Mouse (Mus musculus) liver, embryonic 15.5 days (tissue): ENCODE measurements around the gene Hprt. TPM values are rescaled to one million over a fixed set of nuclear protein-coding genes. Genes with fewer than 3 reads are reported as not detected.
"Not testable (repeated sequence)": the region's sequence is repeated elsewhere in the genome, so short reads cannot be mapped to it uniquely, and the experiment has no call there.

ENCODE experiments used
- ATAC-seq: fragments of 200-750 bp; cut with Nextera tagmentation; 2 replicates; pipeline ENCODE4 v1.8.0; 2017; ENCODE audit warnings: moderate number of reproducible peaks, mild to moderate bottlenecking, moderate library complexity; ENCODE audit not compliant: insufficient read depth
- H3K27ac ChIP-seq: fragments of 300-500 bp; sonication (generic); replicated peaks from 2 replicates; pipeline ENCODE4 v1.5.1; 2015; ENCODE audit warnings: mild to moderate bottlenecking, inconsistent platforms
- H3K27me3 ChIP-seq: fragments of 300-500 bp; sonication (generic); 2 replicates; pipeline ENCODE4 v1.6.1; 2015; ENCODE audit warnings: mild to moderate bottlenecking, inconsistent platforms
- H3K36me3 ChIP-seq: fragments of 300-500 bp; sonication (generic); replicated peaks from 2 replicates; pipeline ENCODE4 v1.6.1; 2015; ENCODE audit warnings: moderate library complexity, mild to moderate bottlenecking, inconsistent platforms
- H3K4me1 ChIP-seq: fragments of 300-500 bp; sonication (generic); replicated peaks from 2 replicates; pipeline ENCODE4 v1.6.1; 2015; ENCODE audit warnings: inconsistent platforms
- H3K4me2 ChIP-seq: fragments of 300-500 bp; sonication (generic); 2 replicates; pipeline ENCODE4 v1.6.1; 2015; ENCODE audit warnings: moderate library complexity, mild to moderate bottlenecking, inconsistent platforms
- H3K4me3 ChIP-seq: fragments of 300-500 bp; sonication (generic); replicated peaks from 2 replicates; pipeline ENCODE4 v1.5.1; 2015; ENCODE audit warnings: mild to moderate bottlenecking, inconsistent platforms
- H3K9ac ChIP-seq: fragments of 300-500 bp; sonication (generic); 2 replicates; pipeline ENCODE4 v1.6.1; 2015; ENCODE audit warnings: moderate library complexity, mild to moderate bottlenecking, inconsistent platforms
- H3K9me3 ChIP-seq: fragments of 300-500 bp; sonication (generic); replicated peaks from 2 replicates; pipeline ENCODE4 v1.6.1; 2016; ENCODE audit warnings: inconsistent platforms
- WGBS: fragments of 180-500 bp; shearing (Covaris S2); methylation state at CpG from one replicate; pipeline ENCODE4 v1.1.7; 2015; ENCODE audit warnings: mixed read lengths; ENCODE audit not compliant: insufficient replicate concordance; 5-methylcytosine and 5-hydroxymethylcytosine counted together
- polyA plus RNA-seq: library from polyadenylated mRNA; unstranded; fragments of >200 nt; fragmentation: Nextera tagmentation; extraction: Ambion mirVana; gene quantifications from 2 replicates; pipeline ENCODE4 v1.2.1, GENCODE M21; 2015

The Hprt gene
- polyA plus RNA-seq, 1 experiment from 2014 or later = 181 TPM

DNA sequence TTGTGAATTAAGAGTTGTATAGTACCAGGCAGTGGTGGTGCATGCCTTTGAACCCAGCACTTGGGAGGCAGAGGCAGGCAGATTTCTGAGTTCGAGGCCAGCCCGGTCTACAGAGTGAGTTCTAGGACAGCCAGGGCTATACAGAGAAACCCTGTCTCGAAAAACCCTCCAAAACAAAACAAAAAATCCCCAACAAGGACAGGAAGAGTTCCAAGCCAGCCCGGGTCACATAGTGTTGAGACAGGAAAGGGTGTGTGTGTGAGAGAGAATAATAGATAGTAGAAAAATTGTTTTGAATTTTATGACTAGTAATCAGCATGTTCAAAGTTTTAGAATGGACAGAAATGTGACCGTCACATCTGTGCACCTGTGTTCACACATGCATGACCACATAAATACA, 6.8 kb downstream of the Hprt start:
- 68% methylated on average over 5 of the region's 5 CpGs for WGBS
- H3K36me3 ChIP-seq, H3K27me3 ChIP-seq, H3K9me3 ChIP-seq, ATAC-seq, H3K4me1 ChIP-seq, H3K4me2 ChIP-seq, H3K27ac ChIP-seq, H3K4me3 ChIP-seq, H3K9ac ChIP-seq: not testable (repeated sequence)

DNA sequence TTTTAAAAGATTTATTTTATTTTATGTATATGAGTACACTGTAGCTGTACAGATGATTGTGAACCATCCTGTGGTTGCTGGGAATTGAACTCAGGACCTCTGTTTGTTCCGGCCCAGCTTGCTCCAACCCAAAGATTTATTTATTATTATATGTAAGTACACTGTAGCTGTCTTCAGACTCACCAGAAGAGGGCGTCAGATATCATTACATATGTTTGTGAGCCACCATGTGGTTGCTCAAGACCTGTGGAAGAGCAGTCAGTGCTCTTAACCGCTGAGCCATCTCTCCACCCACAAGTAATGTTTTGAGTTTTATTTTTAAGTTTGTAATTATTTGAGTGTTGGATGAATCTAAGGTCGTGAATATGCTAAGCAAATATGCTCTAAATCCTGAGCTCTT, 16.9 kb downstream of the Hprt start:
- not testable (repeated sequence) for ATAC-seq, H3K4me3 ChIP-seq, H3K4me2 ChIP-seq, H3K9ac ChIP-seq, H3K9me3 ChIP-seq, H3K27me3 ChIP-seq, H3K4me1 ChIP-seq, H3K27ac ChIP-seq
- peaks cover 38% of the 10 kb centered on the region for H3K36me3 ChIP-seq
- WGBS = 55% methylated on average over 4 of the region's 4 CpGs

DNA sequence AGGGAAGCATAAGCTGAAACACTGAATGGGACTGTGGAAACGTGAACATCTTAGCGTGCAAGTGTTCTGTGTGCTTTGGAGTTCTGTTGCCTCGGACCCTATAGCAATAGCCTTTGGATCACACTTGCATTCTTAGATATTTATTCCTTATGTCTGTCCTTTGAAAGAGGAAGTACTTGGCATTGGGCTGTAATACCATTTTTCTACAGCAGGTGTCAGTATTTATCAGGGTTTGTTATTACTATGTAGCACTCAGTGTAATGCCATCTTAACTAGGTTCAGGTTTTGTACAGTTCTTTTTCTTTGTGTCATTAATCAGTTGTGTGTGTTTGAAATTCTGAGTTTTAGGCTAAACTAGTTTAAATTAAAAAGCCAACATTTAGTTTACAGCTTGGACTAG, 18.1 kb downstream of the Hprt start:
- H3K9me3 ChIP-seq = no peaks in the 10 kb centered on the region
- no peaks in the 10 kb centered on the region for H3K4me1 ChIP-seq
- no peak for ATAC-seq
- H3K9ac ChIP-seq = no peak overlapping the region
- H3K27ac ChIP-seq = no peak overlapping the region
- 33% methylated on average over 3 of the region's 3 CpGs for WGBS
- no peak overlapping the region for H3K4me3 ChIP-seq
- peaks cover 31% of the 10 kb centered on the region for H3K36me3 ChIP-seq
- no peak overlapping the region for H3K4me2 ChIP-seq
- H3K27me3 ChIP-seq = no peaks in the 10 kb centered on the region

DNA sequence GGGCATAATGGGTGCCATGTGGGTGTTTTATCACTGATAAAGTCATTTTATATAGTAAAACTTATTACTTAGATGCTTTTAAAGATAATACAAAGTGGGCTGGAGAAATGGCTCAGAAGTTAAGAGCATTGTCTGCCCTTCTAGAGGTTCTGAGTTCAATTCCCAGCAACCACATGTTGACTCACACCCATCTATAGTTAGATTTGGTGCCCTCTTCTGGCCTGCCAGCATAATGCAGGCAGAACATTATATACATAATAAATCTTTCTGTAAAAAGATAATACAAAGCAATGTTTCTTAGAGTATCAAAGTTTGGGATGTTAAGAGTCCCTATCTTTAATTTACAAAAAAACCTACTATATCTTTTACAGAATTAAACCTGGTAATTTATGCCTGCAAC, 27.6 kb downstream of the Hprt start:
- Histone ChIP-seq H3K4me2 (no peak overlapping the region), H3K4me3 (no peak overlapping the region), H3K4me1 (no peaks in the 10 kb centered on the region), H3K36me3 (peaks cover 49% of the 10 kb centered on the region), H3K27ac (no peak overlapping the region), H3K9ac (no peak overlapping the region), H3K9me3 (no peaks in the 10 kb centered on the region), H3K27me3 (no peaks in the 10 kb centered on the region)
- no peak for ATAC-seq

DNA sequence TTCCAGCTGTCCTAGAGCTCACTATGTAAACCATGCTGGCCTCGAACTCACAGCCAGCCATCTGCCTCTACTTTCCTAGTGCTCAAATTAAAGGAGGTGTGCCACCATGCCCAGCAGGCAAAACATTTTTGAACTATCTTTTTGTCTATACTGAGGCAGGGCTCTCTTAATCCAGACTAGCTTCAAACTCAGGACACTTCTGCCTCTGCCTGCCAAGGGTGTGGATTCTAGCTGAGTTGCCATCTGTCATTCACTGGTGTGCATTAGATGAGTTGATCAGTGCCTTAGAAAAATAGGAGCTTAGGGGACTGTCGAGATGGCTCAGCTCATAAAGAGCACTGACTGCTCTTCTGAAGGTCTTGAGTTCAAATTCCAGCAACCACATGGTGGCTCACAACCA, 35.1 kb downstream of the Hprt start:
- H3K9ac ChIP-seq = no peak overlapping the region
- 80% methylated on average over 2 of the region's 2 CpGs for WGBS
- no peaks in the 10 kb centered on the region for H3K4me1 ChIP-seq
- H3K36me3 ChIP-seq = peaks cover 19% of the 10 kb centered on the region
- no peak for ATAC-seq
- H3K9me3 ChIP-seq = no peaks in the 10 kb centered on the region
- H3K4me3 ChIP-seq = no peak overlapping the region
- no peaks in the 10 kb centered on the region for H3K27me3 ChIP-seq
- H3K4me2 ChIP-seq = no peak overlapping the region
- H3K27ac ChIP-seq = no peak overlapping the region

DNA sequence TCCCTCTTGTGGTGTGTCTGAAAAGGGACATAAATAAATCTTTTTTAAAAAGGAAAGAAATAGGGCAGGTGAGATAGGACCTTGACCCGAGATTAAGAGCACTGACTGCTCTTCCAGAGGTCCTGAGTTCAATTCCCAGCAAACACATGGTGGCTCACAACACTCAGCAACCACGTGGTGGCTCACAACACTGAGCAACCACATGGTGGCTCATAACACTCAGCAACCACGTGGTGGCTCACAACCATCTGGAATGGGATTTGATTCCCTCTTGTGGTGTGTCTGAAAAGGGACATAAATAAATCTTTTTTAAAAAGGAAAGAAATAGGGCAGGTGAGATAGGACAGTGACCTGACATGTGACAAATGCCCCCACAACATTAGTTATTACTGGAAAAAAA, 36.3 kb downstream of the Hprt start:
- not testable (repeated sequence) for H3K27me3 ChIP-seq, H3K9me3 ChIP-seq, H3K4me2 ChIP-seq, H3K4me3 ChIP-seq, ATAC-seq, H3K4me1 ChIP-seq, H3K27ac ChIP-seq, H3K9ac ChIP-seq
- H3K36me3 ChIP-seq = peaks cover 15% of the 10 kb centered on the region
- WGBS = 7% methylated on average over 3 of the region's 3 CpGs

DNA sequence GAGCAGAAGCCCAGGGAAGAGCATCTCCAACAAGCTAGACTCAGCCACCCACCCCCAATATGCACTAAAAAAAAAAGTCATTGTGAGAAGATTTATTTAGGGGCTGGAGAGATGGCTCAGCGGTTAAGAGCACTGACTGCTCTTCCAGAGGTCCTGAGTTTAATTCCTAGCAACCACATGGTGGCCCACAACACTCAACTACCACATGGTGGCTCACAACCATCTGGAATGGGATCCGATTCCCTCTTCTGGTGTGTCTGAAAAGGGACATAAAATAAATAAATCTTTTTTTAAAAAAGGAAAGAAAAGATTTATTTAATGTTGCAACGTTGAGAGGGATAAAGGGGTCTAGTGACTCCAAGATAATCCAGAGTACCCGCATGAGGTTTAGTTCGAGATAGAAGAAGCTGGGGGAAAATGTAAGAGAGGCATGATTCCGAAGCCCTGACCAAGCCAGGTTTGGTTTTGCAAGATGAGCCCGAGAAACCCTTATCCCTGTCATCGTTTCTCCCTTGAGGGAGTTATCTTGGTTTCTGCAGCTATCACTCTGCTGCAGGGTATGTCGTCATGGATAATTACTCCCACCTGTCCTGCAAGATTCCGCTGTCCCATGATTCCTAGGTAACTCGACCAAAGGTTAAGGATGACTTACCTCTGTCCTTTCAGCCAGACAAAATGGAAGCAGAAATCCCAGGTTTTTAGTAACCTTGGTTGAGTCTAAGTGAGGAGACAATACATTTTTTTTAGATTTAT, 37.7 kb downstream of the Hprt start:
- Histone ChIP-seq H3K9me3 (no peaks in the 10 kb centered on the region), H3K27ac (no peak overlapping the region), H3K27me3 (no peaks in the 10 kb centered on the region), H3K4me1 (no peaks in the 10 kb centered on the region), H3K36me3 (peaks cover 11% of the 10 kb centered on the region; the same call in 1 of the 2 replicates), H3K9ac (no peak overlapping the region), H3K4me3 (no peak overlapping the region), H3K4me2 (no peak overlapping the region)
- no peak for ATAC-seq
- 53% methylated on average over 11 of the region's 11 CpGs for WGBS

DNA sequence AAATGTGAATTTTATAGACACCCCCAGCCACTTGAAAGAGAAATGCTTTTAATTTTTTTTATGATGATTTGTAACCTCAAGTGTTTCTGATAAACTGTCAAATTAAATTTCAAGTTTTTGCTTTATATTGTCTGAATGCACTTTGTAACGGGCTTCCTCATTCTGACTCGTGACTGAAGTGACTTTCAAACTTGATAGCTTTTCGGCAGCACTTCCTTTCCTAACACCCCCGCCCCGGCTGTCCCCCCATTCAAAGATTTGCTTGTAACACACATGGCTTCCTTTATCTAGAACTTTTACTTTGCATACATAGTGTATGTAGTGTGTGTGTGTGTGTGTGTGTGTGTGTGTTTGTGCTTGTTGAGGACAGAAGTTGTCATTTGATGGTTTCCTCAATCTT, 41.6 kb downstream of the Hprt start:
- Histone ChIP-seq H3K9me3 (no peaks in the 10 kb centered on the region), H3K4me1 (no peaks in the 10 kb centered on the region), H3K9ac (no peak overlapping the region), H3K4me3 (no peak overlapping the region), H3K36me3 (no peaks in the 10 kb centered on the region), H3K4me2 (no peak overlapping the region), H3K27ac (no peak overlapping the region), H3K27me3 (no peaks in the 10 kb centered on the region)
- ATAC-seq = no peak
- 27% methylated on average over 5 of the region's 5 CpGs for WGBS

DNA sequence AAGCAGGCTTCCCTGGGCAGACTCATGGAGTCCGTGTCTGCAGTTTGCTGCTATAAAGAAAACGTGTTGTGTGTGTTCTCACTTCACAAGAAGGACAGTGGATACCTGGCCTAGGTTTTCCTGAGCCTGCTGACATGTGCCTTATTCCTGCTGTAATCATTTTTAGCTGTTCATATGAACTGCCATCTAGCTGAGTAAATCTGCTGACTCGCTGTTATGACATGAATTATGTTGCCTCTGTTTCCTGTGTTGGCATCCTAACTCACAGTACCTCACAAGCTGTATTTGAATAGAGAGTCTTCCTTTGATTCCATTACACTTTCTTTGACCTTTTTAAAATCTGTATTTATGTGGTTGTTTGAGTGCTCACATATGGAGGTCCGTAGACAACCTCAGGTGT, 50.3 kb downstream of the Hprt start:
- no peaks in the 10 kb centered on the region for H3K36me3 ChIP-seq
- no peak overlapping the region for H3K4me3 ChIP-seq
- no peaks in the 10 kb centered on the region for H3K27me3 ChIP-seq
- H3K9ac ChIP-seq = no peak overlapping the region
- 53% methylated on average over 4 of the region's 4 CpGs for WGBS
- no peak for ATAC-seq
- no peaks in the 10 kb centered on the region for H3K4me1 ChIP-seq
- no peaks in the 10 kb centered on the region for H3K9me3 ChIP-seq
- no peak overlapping the region for H3K27ac ChIP-seq
- H3K4me2 ChIP-seq = no peak overlapping the region

DNA sequence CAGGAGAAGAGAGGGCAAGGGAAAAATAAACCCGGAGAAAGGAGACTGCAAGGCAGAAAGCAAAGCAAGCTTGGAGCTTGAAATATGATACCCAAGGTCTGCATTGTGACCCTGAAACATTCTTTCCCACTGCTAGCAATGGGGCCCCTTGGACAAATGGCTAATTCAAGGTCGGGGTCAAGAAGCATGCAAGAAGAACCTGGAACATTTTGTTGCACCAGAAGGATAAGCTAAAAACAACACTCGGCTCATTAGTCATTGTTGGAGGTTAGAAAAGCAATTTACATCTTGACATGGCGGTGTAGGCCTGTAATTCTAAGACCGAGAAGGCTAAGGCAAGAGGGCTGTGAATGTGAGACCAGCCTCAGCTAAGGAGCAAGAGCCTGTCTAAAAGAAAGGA, 51.7 kb downstream of the Hprt start:
- Histone ChIP-seq H3K27ac (no peak overlapping the region), H3K36me3 (no peaks in the 10 kb centered on the region), H3K9ac (no peak overlapping the region), H3K4me3 (no peak overlapping the region), H3K27me3 (no peaks in the 10 kb centered on the region), H3K4me2 (no peak overlapping the region), H3K9me3 (no peaks in the 10 kb centered on the region), H3K4me1 (no peaks in the 10 kb centered on the region)
- ATAC-seq = no peak
- WGBS = 61% methylated on average over 5 of the region's 5 CpGs

DNA sequence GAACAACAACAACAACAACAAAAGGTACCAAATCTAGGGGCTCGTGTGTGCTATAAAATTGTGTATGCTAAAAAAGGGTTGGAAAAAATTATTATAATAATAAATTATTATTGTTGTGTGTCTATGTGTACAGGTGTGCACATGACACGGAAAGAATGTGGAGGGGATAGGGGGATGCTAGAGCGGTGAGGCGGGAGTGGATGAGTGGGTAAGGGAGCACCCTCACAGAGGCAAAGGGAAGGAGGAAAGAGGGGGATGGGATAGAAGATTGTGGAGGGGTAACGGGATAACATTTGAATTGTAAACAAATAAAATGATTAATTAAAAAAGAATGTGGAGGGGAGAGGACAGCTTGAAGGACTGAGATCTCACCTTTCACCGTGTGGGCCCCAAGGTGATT, 52.2 kb downstream of the Hprt start:
- no peaks in the 10 kb centered on the region for H3K4me1 ChIP-seq
- no peak overlapping the region for H3K27ac ChIP-seq
- H3K4me3 ChIP-seq = no peak overlapping the region
- no peak overlapping the region for H3K4me2 ChIP-seq
- no peaks in the 10 kb centered on the region for H3K27me3 ChIP-seq
- no peaks in the 10 kb centered on the region for H3K36me3 ChIP-seq
- H3K9me3 ChIP-seq = no peaks in the 10 kb centered on the region
- ATAC-seq = no peak
- 74% methylated on average over 6 of the region's 6 CpGs for WGBS
- no peak overlapping the region for H3K9ac ChIP-seq

DNA sequence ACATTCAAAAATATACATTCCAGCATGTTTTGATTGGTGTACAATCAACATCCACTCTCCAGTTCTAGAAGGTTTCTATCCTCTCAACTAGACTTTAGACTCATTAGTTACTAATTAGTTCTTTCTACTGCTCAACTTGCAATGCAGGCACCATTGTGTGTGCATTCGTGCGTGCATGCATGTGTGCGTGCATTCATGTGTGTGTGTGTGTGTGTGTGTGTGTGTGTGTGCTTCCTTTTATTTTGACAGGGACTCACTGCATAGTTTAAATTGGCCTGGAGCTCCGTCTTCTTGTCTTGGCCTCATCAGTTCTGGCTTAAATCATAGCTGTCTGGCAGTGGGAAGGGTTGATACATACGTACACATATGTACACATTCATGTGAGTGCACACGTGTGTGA, 53.1 kb downstream of the Hprt start:
- H3K9me3 ChIP-seq = no peaks in the 10 kb centered on the region
- H3K4me2 ChIP-seq = no peak overlapping the region
- no peak overlapping the region for H3K27ac ChIP-seq
- H3K9ac ChIP-seq = no peak overlapping the region
- no peaks in the 10 kb centered on the region for H3K4me1 ChIP-seq
- WGBS = 64% methylated on average over 6 of the region's 6 CpGs
- H3K36me3 ChIP-seq = no peaks in the 10 kb centered on the region
- ATAC-seq = no peak
- no peak overlapping the region for H3K4me3 ChIP-seq
- no peaks in the 10 kb centered on the region for H3K27me3 ChIP-seq
